Mouse (Mus musculus): Measurements from ENCODE around the gene Shroom3.

DNA sequence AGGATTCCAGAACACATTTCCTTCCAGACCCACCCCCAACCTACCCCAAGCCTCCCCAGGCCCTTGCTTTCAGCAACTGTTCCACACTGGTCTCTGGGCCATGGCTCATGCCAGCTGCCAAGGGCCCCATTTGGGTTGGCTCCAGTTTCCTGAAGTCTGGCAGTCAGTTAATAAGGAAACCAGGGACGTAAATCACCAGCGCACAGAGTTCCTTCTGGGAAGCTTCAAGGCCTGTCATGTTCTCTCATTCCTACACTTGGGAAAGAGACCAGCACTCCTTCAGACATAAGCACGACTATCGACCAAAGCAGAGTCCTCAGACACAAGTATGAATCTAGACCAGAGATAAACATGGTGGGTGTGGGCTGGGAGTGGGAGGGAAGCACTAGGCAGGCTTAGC is 202.9 kb downstream of the Shroom3 start:
- TF ChIP-seq POLR2A (IDR thresholded peaks at IDR 0.05; ENCODE audit: borderline replicate concordance, insufficient read depth, low read length), result no peak
- no peak for TF ChIP-seq CTCF (IDR thresholded peaks at IDR 0.05; ENCODE audit: borderline replicate concordance, insufficient read depth, low read depth, low read length)

All from cerebellum, adult 2 months (tissue).